Mouse (Mus musculus) embryonic facial prominence, embryonic 10.5 days (tissue): ENCODE data around the gene Rnf114. TPM values are rescaled to one million over a fixed set of nuclear protein-coding genes. Genes with fewer than 3 reads are reported as not detected.

Experiments used
- DNase-seq: peaks from one replicate; pipeline ENCODE4 v3.0.0-alpha.2; 2017; ENCODE audit warnings: low spot score
- H3K27ac ChIP-seq: fragments of 300-500 bp; sonication (generic); replicated peaks from 2 replicates; pipeline ENCODE4 v1.5.1; 2016; ENCODE audit warnings: mild to moderate bottlenecking
- H3K27me3 ChIP-seq: fragments of 300-500 bp; sonication (generic); replicated peaks from 2 replicates; pipeline ENCODE4 v1.6.1; 2016; ENCODE audit warnings: low read depth, mild to moderate bottlenecking; ENCODE audit not compliant: poor library complexity, severe bottlenecking
- H3K36me3 ChIP-seq: fragments of 300-500 bp; sonication (generic); replicated peaks from 2 replicates; pipeline ENCODE4 v1.6.1; 2016; ENCODE audit warnings: mild to moderate bottlenecking, moderate library complexity
- H3K4me1 ChIP-seq: fragments of 300-500 bp; sonication (generic); 2 replicates; pipeline ENCODE4 v1.6.1; 2016
- H3K4me3 ChIP-seq: fragments of 300-500 bp; sonication (generic); 2 replicates; pipeline ENCODE4 v1.5.1; 2016; ENCODE audit warnings: mild to moderate bottlenecking, moderate library complexity
- H3K9me3 ChIP-seq: fragments of 300-500 bp; sonication (generic); 2 replicates; pipeline ENCODE4 v1.6.1; 2016; ENCODE audit warnings: mild to moderate bottlenecking
- WGBS: fragments of 180-500 bp; shearing (Covaris S2); methylation state at CpG from one replicate; pipeline ENCODE4 v1.1.7; 2016; 5-methylcytosine and 5-hydroxymethylcytosine counted together
- polyA plus RNA-seq: library from polyadenylated mRNA; unstranded; fragments of >200 nt; fragmentation: Nextera tagmentation; extraction: Ambion mirVana; gene quantifications from 2 replicates; pipeline ENCODE4 v1.2.1, GENCODE M21; 2016

Gene Rnf114
- polyA plus RNA-seq = 133 and 142 TPM in 2 replicates

GRCm38 (mm10) chr2:167491757-167492708, at the start of gene Rnf114:
TSS of gene Rnf114 (plus strand) at chr2:167492645.
- Histone ChIP-seq H3K36me3 (peaks cover 30% of the 10 kb centered on the region), H3K27me3 (no peaks in the 10 kb centered on the region), H3K27ac (peak within 1 kb of the TSS; percentile 96), H3K4me3 (peak within 1 kb of the TSS; percentile 95), H3K4me1 (peaks cover 32% of the 10 kb centered on the region), H3K9me3 (no peaks in the 10 kb centered on the region)
- 4% methylated on average over 52 of the region's 52 CpGs for WGBS
- DNase-seq = no peak

GRCm38 (mm10) chr2:167443411-167444193, 48.8 kb upstream of the Rnf114 start:
- H3K4me3 ChIP-seq = no peak overlapping the region
- no peak overlapping the region for H3K27ac ChIP-seq
- no peaks in the 10 kb centered on the region for H3K4me1 ChIP-seq
- WGBS = 89% methylated on average over 4 of the region's 4 CpGs
- H3K27me3 ChIP-seq = no peaks in the 10 kb centered on the region
- H3K36me3 ChIP-seq = peaks cover 95% of the 10 kb centered on the region
- H3K9me3 ChIP-seq = no peaks in the 10 kb centered on the region
- DNase-seq = no peak

GRCm38 (mm10) chr2:167445911-167446780, 46.3 kb upstream of the Rnf114 start:
- DNase-seq = no peak
- Histone ChIP-seq H3K27ac (no peak overlapping the region), H3K4me1 (no peaks in the 10 kb centered on the region), H3K27me3 (no peaks in the 10 kb centered on the region), H3K36me3 (peaks cover 95% of the 10 kb centered on the region), H3K9me3 (no peaks in the 10 kb centered on the region), H3K4me3 (no peak overlapping the region)
- WGBS = 85% methylated on average over 20 of the region's 20 CpGs

- no peaks in the 10 kb centered on the region for H3K27me3 ChIP-seq
- H3K36me3 ChIP-seq = peaks cover 92% of the 10 kb centered on the region
- H3K27ac ChIP-seq = no peak overlapping the region
- 93% methylated on average over 7 of the region's 7 CpGs for WGBS
- no peaks in the 10 kb centered on the region for H3K4me1 ChIP-seq
- H3K9me3 ChIP-seq = no peaks in the 10 kb centered on the region
- no peak for DNase-seq
- H3K4me3 ChIP-seq = no peak overlapping the region
Observed at GRCm38 (mm10) chr2:167447207-167447606, 45.2 kb upstream of the Rnf114 start.

GRCm38 (mm10) chr2:167447629-167448028, 44.8 kb upstream of the Rnf114 start:
- 88% methylated on average over 8 of the region's 8 CpGs for WGBS
- no peak for DNase-seq
- peaks cover 90% of the 10 kb centered on the region for H3K36me3 ChIP-seq

GRCm38 (mm10) chr2:167449331-167450275, 42.8 kb upstream of the Rnf114 start:
- H3K4me1 ChIP-seq = no peaks in the 10 kb centered on the region
- no peak for DNase-seq
- no peak overlapping the region; the same call in 1 of the 2 replicates for H3K27ac ChIP-seq
- 90% methylated on average over 21 of the region's 21 CpGs for WGBS
- no peaks in the 10 kb centered on the region for H3K27me3 ChIP-seq
- peaks cover 91% of the 10 kb centered on the region for H3K36me3 ChIP-seq
- no peaks in the 10 kb centered on the region for H3K9me3 ChIP-seq
- H3K4me3 ChIP-seq = no peak overlapping the region

More at GRCm38 (mm10) chr2:167447629-167448028, 44.8 kb upstream of the Rnf114 start:
- Histone ChIP-seq H3K9me3 (no peaks in the 10 kb centered on the region), H3K4me1 (no peaks in the 10 kb centered on the region), H3K4me3 (no peak overlapping the region), H3K27ac (no peak overlapping the region), H3K27me3 (no peaks in the 10 kb centered on the region)

GRCm38 (mm10) chr2:167450647-167451046, 41.8 kb upstream of the Rnf114 start:
- WGBS = 90% methylated on average over 8 of the region's 8 CpGs
- DNase-seq = no peak
- Histone ChIP-seq H3K9me3 (no peaks in the 10 kb centered on the region), H3K4me1 (no peaks in the 10 kb centered on the region), H3K36me3 (peaks cover 90% of the 10 kb centered on the region), H3K27ac (no peak overlapping the region), H3K27me3 (no peaks in the 10 kb centered on the region), H3K4me3 (no peak overlapping the region)

- H3K27me3 ChIP-seq = no peaks in the 10 kb centered on the region
- peaks cover 91% of the 10 kb centered on the region for H3K36me3 ChIP-seq
- 92% methylated on average over 3 of the region's 3 CpGs for WGBS
- no peaks in the 10 kb centered on the region for H3K9me3 ChIP-seq
- no peaks in the 10 kb centered on the region for H3K4me1 ChIP-seq
- H3K27ac ChIP-seq = no peak overlapping the region
- no peak overlapping the region for H3K4me3 ChIP-seq
- DNase-seq = no peak
Observed at GRCm38 (mm10) chr2:167453814-167454213, 38.6 kb upstream of the Rnf114 start.

GRCm38 (mm10) chr2:167456361-167457020, 36.0 kb upstream of the Rnf114 start:
- Histone ChIP-seq H3K9me3 (no peaks in the 10 kb centered on the region), H3K27me3 (no peaks in the 10 kb centered on the region), H3K36me3 (peaks cover 93% of the 10 kb centered on the region), H3K4me1 (no peaks in the 10 kb centered on the region), H3K4me3 (no peak overlapping the region), H3K27ac (no peak overlapping the region)
- 96% methylated on average over 5 of the region's 5 CpGs for WGBS
- DNase-seq = no peak

- Histone ChIP-seq H3K4me1 (no peaks in the 10 kb centered on the region), H3K27ac (no peak overlapping the region), H3K4me3 (no peak overlapping the region), H3K9me3 (no peaks in the 10 kb centered on the region), H3K27me3 (no peaks in the 10 kb centered on the region), H3K36me3 (peaks cover 95% of the 10 kb centered on the region)
- WGBS = 93% methylated on average over 9 of the region's 9 CpGs
- no peak for DNase-seq
Observed at GRCm38 (mm10) chr2:167457213-167457612, 35.2 kb upstream of the Rnf114 start.

GRCm38 (mm10) chr2:167458548-167458947, 33.9 kb upstream of the Rnf114 start:
- Histone ChIP-seq H3K27ac (no peak overlapping the region), H3K4me3 (no peak overlapping the region), H3K36me3 (peaks cover 84% of the 10 kb centered on the region), H3K4me1 (no peaks in the 10 kb centered on the region), H3K27me3 (no peaks in the 10 kb centered on the region), H3K9me3 (no peaks in the 10 kb centered on the region)
- no peak for DNase-seq
- WGBS = 94% methylated on average over 3 of the region's 3 CpGs
